Mouse (Mus musculus): ENCODE results near the gene BC034090. TPM values are rescaled to one million over a fixed set of nuclear protein-coding genes. Genes with fewer than 3 reads are reported as not detected.

Gene BC034090
- total and polyA plus RNA-seq, 2 experiments from 2014 or later = 2.5 to 9.9 TPM

GRCm38 (mm10) chr1:155253126-155253525 lies 8.9 kb upstream of the BC034090 start:
- no peaks in the 10 kb centered on the region for H3K36me3 ChIP-seq (ENCODE audit: insufficient read depth)
- ATAC-seq (no peak), DNase-seq (no peak)
- 49% methylated on average over 12 of the region's 12 CpGs for WGBS
- H3K4me3 ChIP-seq (ENCODE audit: low read depth, low read length) = no peak overlapping the region
- no peak overlapping the region for H3K4me2 ChIP-seq (ENCODE audit: low read depth)
- H3K9me3 ChIP-seq (ENCODE audit: low read length) = no peaks in the 10 kb centered on the region
- H3K27me3 ChIP-seq (ENCODE audit: insufficient read depth, low read length) = no peaks in the 10 kb centered on the region
- no peak overlapping the region for H3K9ac ChIP-seq
- no peak for TF ChIP-seq CTCF (IDR thresholded peaks at IDR 0.05; ENCODE audit: low read depth)
- H3K27ac ChIP-seq (ENCODE audit: low read depth, low read length) = no peak overlapping the region; the same call in 1 of the 2 replicates
- no peaks in the 10 kb centered on the region for H3K4me1 ChIP-seq (ENCODE audit: insufficient read depth)

- no peaks in the 10 kb centered on the region for H3K4me1 ChIP-seq (ENCODE audit: insufficient read depth)
These were observed 8.4 kb upstream of the BC034090 start for GRCm38 (mm10) chr1:155252631-155253121.

GRCm38 (mm10) chr1:155251596-155251995 lies 7.4 kb upstream of the BC034090 start:
- 89% methylated on average over 5 of the region's 5 CpGs for WGBS

More at GRCm38 (mm10) chr1:155252631-155253121, 8.4 kb upstream of the BC034090 start:
- DNase-seq (no peak), ATAC-seq (no peak)
- 60% methylated on average over 6 of the region's 6 CpGs for WGBS
- Histone ChIP-seq H3K36me3 (ENCODE audit: insufficient read depth) (no peaks in the 10 kb centered on the region), H3K4me3 (ENCODE audit: low read depth, low read length) (no peak overlapping the region), H3K27ac (ENCODE audit: low read depth, low read length) (no peak overlapping the region; the same call in 1 of the 2 replicates), H3K27me3 (ENCODE audit: insufficient read depth, low read length) (no peaks in the 10 kb centered on the region), H3K9me3 (ENCODE audit: low read length) (no peaks in the 10 kb centered on the region), H3K9ac (no peak overlapping the region), H3K4me2 (ENCODE audit: low read depth) (no peak overlapping the region)
- TF ChIP-seq CTCF (IDR thresholded peaks at IDR 0.05; ENCODE audit: low read depth) = no peak

GRCm38 (mm10) chr1:155250531-155251135 lies 6.4 kb upstream of the BC034090 start:
- H3K9ac ChIP-seq = no peak overlapping the region
- H3K36me3 ChIP-seq (ENCODE audit: insufficient read depth) = no peaks in the 10 kb centered on the region
- no peak for ATAC-seq
- no peak for DNase-seq
- H3K27me3 ChIP-seq (ENCODE audit: insufficient read depth, low read length) = no peaks in the 10 kb centered on the region
- H3K4me3 ChIP-seq (ENCODE audit: low read depth, low read length) = no peak overlapping the region
- no peak overlapping the region for H3K27ac ChIP-seq (ENCODE audit: low read depth, low read length)
- no peaks in the 10 kb centered on the region for H3K4me1 ChIP-seq (ENCODE audit: insufficient read depth)
- no peaks in the 10 kb centered on the region for H3K9me3 ChIP-seq (ENCODE audit: low read length)
- TF ChIP-seq CTCF (IDR thresholded peaks at IDR 0.05; ENCODE audit: low read depth) = no peak
- WGBS = 41% methylated on average over 4 of the region's 4 CpGs
- H3K4me2 ChIP-seq (ENCODE audit: low read depth) = no peak overlapping the region

More at GRCm38 (mm10) chr1:155251596-155251995, 7.4 kb upstream of the BC034090 start:
- TF ChIP-seq CTCF (IDR thresholded peaks at IDR 0.05; ENCODE audit: low read depth) = no peak
- Histone ChIP-seq H3K27ac (ENCODE audit: low read depth, low read length) (no peak overlapping the region), H3K27me3 (ENCODE audit: insufficient read depth, low read length) (no peaks in the 10 kb centered on the region), H3K4me1 (ENCODE audit: insufficient read depth) (no peaks in the 10 kb centered on the region), H3K9ac (no peak overlapping the region), H3K9me3 (ENCODE audit: low read length) (no peaks in the 10 kb centered on the region), H3K36me3 (ENCODE audit: insufficient read depth) (no peaks in the 10 kb centered on the region), H3K4me2 (ENCODE audit: low read depth) (no peak overlapping the region), H3K4me3 (ENCODE audit: low read depth, low read length) (no peak overlapping the region)
- ATAC-seq = no peak
- DNase-seq = no peak

DNA sequence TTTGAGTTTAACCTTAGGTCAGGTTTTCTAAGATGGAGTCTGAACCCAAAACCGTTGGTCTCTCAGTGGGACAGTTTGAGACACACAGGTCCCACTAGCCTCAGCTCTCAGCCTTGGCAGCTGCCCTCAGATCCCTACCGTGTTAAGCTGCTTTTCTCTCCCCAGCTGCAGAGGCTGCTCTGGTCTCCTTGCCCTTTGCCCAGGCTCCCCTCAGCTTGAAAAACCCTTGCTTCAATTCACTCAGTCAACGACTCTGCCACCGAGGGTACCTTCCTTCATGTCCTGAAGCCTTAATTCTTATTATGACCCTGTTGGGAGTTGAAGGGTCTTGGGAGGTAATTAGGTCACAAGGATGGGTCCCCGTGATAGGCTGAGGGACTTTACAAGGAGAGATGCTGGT lies 5.7 kb upstream of the BC034090 start:
- Histone ChIP-seq H3K27ac (ENCODE audit: low read depth, low read length) (no peak overlapping the region), H3K9ac (no peak overlapping the region), H3K27me3 (ENCODE audit: insufficient read depth, low read length) (no peaks in the 10 kb centered on the region), H3K4me2 (ENCODE audit: low read depth) (no peak overlapping the region), H3K4me1 (ENCODE audit: insufficient read depth) (no peaks in the 10 kb centered on the region), H3K36me3 (ENCODE audit: insufficient read depth) (no peaks in the 10 kb centered on the region), H3K4me3 (ENCODE audit: low read depth, low read length) (no peak overlapping the region), H3K9me3 (ENCODE audit: low read length) (no peaks in the 10 kb centered on the region)
- WGBS = 38% methylated on average over 5 of the region's 5 CpGs
- TF ChIP-seq CTCF (IDR thresholded peaks at IDR 0.05; ENCODE audit: low read depth) = no peak
- ATAC-seq (no peak), DNase-seq (no peak)

DNA sequence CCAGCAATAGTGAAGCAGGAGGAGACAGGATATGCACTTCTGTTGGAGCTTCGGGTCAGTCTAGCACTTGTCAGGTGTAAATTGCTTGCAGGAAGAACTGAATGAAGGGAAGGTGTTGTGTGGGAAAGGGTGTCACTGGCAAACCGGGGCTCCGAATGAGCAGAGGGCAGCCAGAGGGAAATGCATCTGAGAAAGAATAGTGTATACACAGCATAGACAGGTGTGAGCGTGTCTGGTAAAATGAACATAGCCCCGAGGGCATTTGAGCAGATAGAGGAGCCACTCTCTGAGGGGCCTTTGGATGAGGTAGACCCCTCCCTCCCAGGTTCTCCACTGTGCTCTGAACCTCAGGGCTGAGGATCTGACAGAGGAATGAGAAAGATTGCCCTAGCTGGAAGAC lies 3.8 kb upstream of the BC034090 start:
- no peak for DNase-seq
- Histone ChIP-seq H3K4me2 (ENCODE audit: low read depth) (no peak overlapping the region), H3K9ac (no peak overlapping the region), H3K9me3 (ENCODE audit: low read length) (no peaks in the 10 kb centered on the region), H3K36me3 (ENCODE audit: insufficient read depth) (no peaks in the 10 kb centered on the region), H3K4me1 (ENCODE audit: insufficient read depth) (0 out of 2 replicates have a peak, but pooled peaks cover 5% of the 10 kb centered on the region), H3K27me3 (ENCODE audit: insufficient read depth, low read length) (no peaks in the 10 kb centered on the region), H3K27ac (ENCODE audit: low read depth, low read length) (no peak overlapping the region), H3K4me3 (ENCODE audit: low read depth, low read length) (no peak overlapping the region)
- 82% methylated on average over 5 of the region's 5 CpGs for WGBS
- ATAC-seq = no peak
- no peak for TF ChIP-seq CTCF (IDR thresholded peaks at IDR 0.05; ENCODE audit: low read depth)

GRCm38 (mm10) chr1:155247441-155247840 lies 3.2 kb upstream of the BC034090 start:
- ATAC-seq = no peak
- H3K9ac ChIP-seq = no peak overlapping the region
- WGBS = 50% methylated on average over 5 of the region's 5 CpGs
- no peaks in the 10 kb centered on the region for H3K36me3 ChIP-seq (ENCODE audit: insufficient read depth)
- H3K4me1 ChIP-seq (ENCODE audit: insufficient read depth) = 0 out of 2 replicates have a peak, but pooled peaks cover 5% of the 10 kb centered on the region
- no peak for DNase-seq
- no peaks in the 10 kb centered on the region for H3K27me3 ChIP-seq (ENCODE audit: insufficient read depth, low read length)
- no peaks in the 10 kb centered on the region for H3K9me3 ChIP-seq (ENCODE audit: low read length)
- H3K4me3 ChIP-seq (ENCODE audit: low read depth, low read length) = no peak overlapping the region
- H3K27ac ChIP-seq (ENCODE audit: low read depth, low read length) = no peak overlapping the region
- TF ChIP-seq CTCF (IDR thresholded peaks at IDR 0.05; ENCODE audit: low read depth) = no peak
- no peak overlapping the region for H3K4me2 ChIP-seq (ENCODE audit: low read depth)
